Mouse (Mus musculus): ENCODE measurements around the gene Ube4a. TPM values are rescaled to one million over a fixed set of nuclear protein-coding genes. Genes with fewer than 3 reads are reported as not detected.
"Not testable (repeated sequence)": the region's sequence is repeated elsewhere in the genome, so short reads cannot be mapped to it uniquely, and the experiment has no call there.

Ube4a gene
- total and polyA plus RNA-seq, 3 experiments, result 14.6 to 28.3 (median 18.2) TPM

DNA sequence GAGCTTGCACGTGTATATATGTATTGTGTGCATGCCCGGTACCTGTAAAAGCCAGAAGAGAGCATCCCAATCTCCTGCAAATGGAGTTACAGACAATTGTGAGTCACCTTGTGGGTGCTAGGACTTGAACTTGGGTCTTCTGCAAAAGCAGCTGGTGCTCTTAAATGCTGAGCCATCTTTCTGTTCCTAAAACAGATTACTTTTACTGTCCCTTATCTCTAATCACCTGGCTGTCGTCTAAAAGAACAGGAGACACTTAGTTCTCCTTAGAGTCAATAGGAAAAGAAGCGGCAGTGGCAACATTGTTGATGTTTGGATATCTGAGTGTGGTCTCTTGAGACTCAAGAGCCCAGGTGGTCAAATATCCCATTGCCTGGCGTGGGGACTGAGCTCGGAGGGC is 12.4 kb upstream of the Ube4a start:
- H3K27ac ChIP-seq (ENCODE audit: insufficient read depth, low read depth), result no peak overlapping the region
- no peak for TF ChIP-seq ELF1 (IDR thresholded peaks at IDR 0.05; ENCODE audit: low read depth, low read length)
- no peak for TF ChIP-seq MAX (IDR thresholded peaks at IDR 0.05; ENCODE audit: low read length)
- no peak for TF ChIP-seq MAFK (IDR thresholded peaks at IDR 0.05; ENCODE audit: insufficient replicate concordance, low read length)
- TF ChIP-seq MXI1 (IDR thresholded peaks at IDR 0.05; ENCODE audit: low read depth, low read length), result no peak
- TF ChIP-seq NELFE (IDR thresholded peaks at IDR 0.05; ENCODE audit: low read depth, low read length), result no peak
- no peak for TF ChIP-seq MYC (IDR thresholded peaks at IDR 0.05; ENCODE audit: low read depth, low read length)
- TF ChIP-seq ZNF384 (IDR thresholded peaks at IDR 0.05; ENCODE audit: low read depth, low read length), result no peak
- no peak for TF ChIP-seq ZMIZ1 (IDR thresholded peaks at IDR 0.05; ENCODE audit: low read depth, low read length)
- no peak for TF ChIP-seq HCFC1 (IDR thresholded peaks at IDR 0.05; ENCODE audit: low read depth, low read length)
- no peak for TF ChIP-seq CHD1 (IDR thresholded peaks at IDR 0.05; ENCODE audit: low read depth, low read length)
- no peak for TF ChIP-seq IRF4 (IDR thresholded peaks at IDR 0.05; ENCODE audit: low read depth, low read length)
- no peak for TF ChIP-seq ZC3H11A (IDR thresholded peaks at IDR 0.05; ENCODE audit: low read depth, low read length)
- no peak for TF ChIP-seq BHLHE40 (IDR thresholded peaks at IDR 0.05; ENCODE audit: low read depth, low read length)
- no peak for TF ChIP-seq ETS1 (conservative IDR thresholded peaks at IDR 0.05; ENCODE audit: low read depth, low read length)
- no peak for TF ChIP-seq CTCF (conservative IDR thresholded peaks at IDR 0.05 in 1 of 2, IDR thresholded peaks at IDR 0.05 in 1 of 2; ENCODE audit: low read depth in 2 of 2, low read length in 2 of 2)
- no peak for TF ChIP-seq ZKSCAN1 (IDR thresholded peaks at IDR 0.05; ENCODE audit: borderline replicate concordance, low read depth, low read length)
- no peak for TF ChIP-seq MAZ (IDR thresholded peaks at IDR 0.05; ENCODE audit: low read depth, low read length)
- dilution Hi-C loops (cut with MboI; ENCODE audit: extremely low pct_ligation_motif_present, extremely low pct_unique_long_range_greater_than_20kb, low sequenced_read_pairs) (no loop called here), in situ Hi-C loops (cut with MboI; ENCODE audit: low pct_ligation_motif_present, low pct_unique_long_range_greater_than_20kb, low sequenced_read_pairs) (no loop called here)
- no peak overlapping the region for H3K4me2 ChIP-seq (ENCODE audit: insufficient read depth, low read depth, poor library complexity, severe bottlenecking)
- peaks cover 25% of the 10 kb centered on the region for H3K27me3 ChIP-seq (replicated peaks)
- H3K79me2 ChIP-seq (replicated peaks; ENCODE audit: control insufficient read depth, extremely low read depth, insufficient read depth, poor library complexity, severe bottlenecking), result no peaks in the 10 kb centered on the region
- no peaks in the 10 kb centered on the region for H3K9me3 ChIP-seq (replicated peaks; ENCODE audit: low read length)
- H3K4me1 ChIP-seq (ENCODE audit: control insufficient read depth in 1 of 2, insufficient read depth in 2 of 2), result peaks cover 12% of the 10 kb centered on the region in 2 experiments; a peak in 2 of 4 replicates
- H3K9ac ChIP-seq (ENCODE audit: insufficient read depth, low read depth), result no peak overlapping the region
- no peak overlapping the region for H3K4me3 ChIP-seq (replicated peaks in 1 of 3; ENCODE audit: low read depth in 2 of 3, low read length in 2 of 3, poor library complexity in 1 of 3)
- H3K36me3 ChIP-seq (replicated peaks in 1 of 2; ENCODE audit: control insufficient read depth in 1 of 2, insufficient read depth in 1 of 2, low read length in 1 of 2), result no peaks in the 10 kb centered on the region
- no peak for DNase-seq (ENCODE audit: extremely low read depth)

DNA sequence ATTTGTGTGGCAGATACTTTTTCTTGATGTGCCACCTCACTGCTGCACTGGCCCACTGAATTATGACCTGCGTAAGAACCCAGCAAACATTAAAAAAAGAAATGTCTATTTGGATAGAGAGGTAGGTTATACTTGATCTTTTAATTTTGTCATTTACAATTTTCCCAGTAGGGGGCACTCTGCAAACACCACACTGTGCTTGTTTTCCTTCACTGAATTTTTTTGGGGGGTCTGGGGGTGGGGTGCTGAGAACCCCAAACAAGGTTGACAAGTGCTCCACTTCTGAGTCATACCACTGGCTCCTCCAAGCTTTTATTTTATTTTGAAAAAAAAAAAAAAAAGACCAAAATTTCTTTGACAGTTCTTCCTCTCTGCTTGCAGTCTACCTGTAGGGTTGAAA is 4.0 kb upstream of the Ube4a start:
- Histone ChIP-seq H3K4me1 (ENCODE audit: control insufficient read depth in 1 of 2, insufficient read depth in 2 of 2) (peaks cover 0 to 12% of the 10 kb centered on the region in 2 experiments; a peak in 2 of 4 replicates), H3K9me3 (replicated peaks; ENCODE audit: low read length) (no peaks in the 10 kb centered on the region), H3K27ac (ENCODE audit: insufficient read depth, low read depth) (no peak overlapping the region), H3K36me3 (replicated peaks in 1 of 2; ENCODE audit: control insufficient read depth in 1 of 2, insufficient read depth in 1 of 2, low read length in 1 of 2) (no peaks in the 10 kb centered on the region), H3K27me3 (replicated peaks) (peaks cover 16% of the 10 kb centered on the region), H3K79me2 (replicated peaks; ENCODE audit: control insufficient read depth, extremely low read depth, insufficient read depth, poor library complexity, severe bottlenecking) (peaks cover 9% of the 10 kb centered on the region), H3K4me2 (ENCODE audit: insufficient read depth, low read depth, poor library complexity, severe bottlenecking) (no peak overlapping the region), H3K4me3 (replicated peaks in 1 of 3; ENCODE audit: low read depth in 2 of 3, low read length in 2 of 3, poor library complexity in 1 of 3) (no peak overlapping the region), H3K9ac (ENCODE audit: insufficient read depth, low read depth) (no peak overlapping the region)
- dilution Hi-C loops (cut with MboI; ENCODE audit: extremely low pct_ligation_motif_present, extremely low pct_unique_long_range_greater_than_20kb, low sequenced_read_pairs) (no loop called here), in situ Hi-C loops (cut with MboI; ENCODE audit: low pct_ligation_motif_present, low pct_unique_long_range_greater_than_20kb, low sequenced_read_pairs) (no loop called here)
- no peak for DNase-seq (ENCODE audit: extremely low read depth)
- TF ChIP-seq ZC3H11A (IDR thresholded peaks at IDR 0.05; ENCODE audit: low read depth, low read length), result peak; percentile 23; the same call in 1 of the 2 replicates
- TF ChIP-seq MAX (IDR thresholded peaks at IDR 0.05; ENCODE audit: low read length), result no peak
- TF ChIP-seq CTCF (conservative IDR thresholded peaks at IDR 0.05 in 1 of 2, IDR thresholded peaks at IDR 0.05 in 1 of 2; ENCODE audit: low read depth in 2 of 2, low read length in 2 of 2), result peak; percentile 13 to 71; a peak in 2 of 4 replicates
- TF ChIP-seq E2F4 (IDR thresholded peaks at IDR 0.05; ENCODE audit: insufficient replicate concordance, low read depth, low read length), result no peak
- peak; percentile 65 for TF ChIP-seq RAD21 (IDR thresholded peaks at IDR 0.05; ENCODE audit: low read depth, low read length)
- TF ChIP-seq ZNF384 (IDR thresholded peaks at IDR 0.05; ENCODE audit: low read depth, low read length), result peak; percentile 58
- no peak for TF ChIP-seq MAFK (IDR thresholded peaks at IDR 0.05; ENCODE audit: insufficient replicate concordance, low read length)
- TF ChIP-seq SMC3 (IDR thresholded peaks at IDR 0.05; ENCODE audit: low read depth, low read length), result peak; percentile 71
- no peak for TF ChIP-seq SIN3A (IDR thresholded peaks at IDR 0.05; ENCODE audit: low read length)

- Histone ChIP-seq H3K79me2 (replicated peaks; ENCODE audit: control insufficient read depth, extremely low read depth, insufficient read depth, poor library complexity, severe bottlenecking) (peaks cover 22% of the 10 kb centered on the region), H3K4me1 (ENCODE audit: control insufficient read depth in 1 of 2, insufficient read depth in 2 of 2) (peaks cover 0 to 26% of the 10 kb centered on the region in 2 experiments; a peak in 2 of 4 replicates)
- in situ Hi-C loops (cut with MboI; ENCODE audit: low pct_ligation_motif_present, low pct_unique_long_range_greater_than_20kb, low sequenced_read_pairs); H3K4me3 ChIP-seq (replicated peaks in 1 of 3; ENCODE audit: low read depth in 2 of 3, low read length in 2 of 3, poor library complexity in 1 of 3); DNase-seq (ENCODE audit: extremely low read depth); H3K36me3 ChIP-seq (replicated peaks in 1 of 2; ENCODE audit: control insufficient read depth in 1 of 2, insufficient read depth in 1 of 2, low read length in 1 of 2); H3K4me2 ChIP-seq (ENCODE audit: insufficient read depth, low read depth, poor library complexity, severe bottlenecking); H3K27me3 ChIP-seq (replicated peaks); H3K27ac ChIP-seq (ENCODE audit: insufficient read depth, low read depth); H3K9me3 ChIP-seq (replicated peaks; ENCODE audit: low read length); H3K9ac ChIP-seq (ENCODE audit: insufficient read depth, low read depth); dilution Hi-C loops (cut with MboI; ENCODE audit: extremely low pct_ligation_motif_present, extremely low pct_unique_long_range_greater_than_20kb, low sequenced_read_pairs): not testable (repeated sequence)
Observed at GRCm38 (mm10) chr9:44967763-44968162, 2.4 kb upstream of the Ube4a start.
